Mouse (Mus musculus): Measurements from ENCODE around the gene Ocm.

DNA sequence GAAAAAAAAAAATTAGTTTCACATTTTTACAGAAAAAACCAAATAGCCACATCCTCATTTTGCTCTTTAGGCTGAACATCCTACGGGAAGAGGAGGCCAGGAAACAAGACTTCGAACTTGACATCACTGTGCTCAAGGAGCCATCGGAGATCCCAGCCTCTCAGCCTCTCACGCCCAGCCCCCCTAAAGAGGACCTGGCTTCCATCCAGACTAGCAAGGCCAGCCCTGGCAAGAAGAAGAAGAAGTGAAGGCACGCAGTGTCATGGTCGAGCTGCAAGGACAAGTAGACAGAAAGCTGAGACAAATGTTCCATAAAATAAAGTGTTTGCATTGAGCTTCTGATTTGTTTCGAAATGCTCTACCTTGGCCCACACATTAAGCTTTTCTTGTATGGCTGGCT lies 41.1 kb downstream of the Ocm start:
- no peak for TF ChIP-seq CTCF (IDR thresholded peaks at IDR 0.05)
- no peak for TF ChIP-seq EP300 (IDR thresholded peaks at IDR 0.05)

All from lung, postnatal 0 days (tissue).